Mouse (Mus musculus): ENCODE measurements around the gene Nfia.

Nfia gene

GRCm38 (mm10) chr4:97766100-97766499, 6.4 kb upstream of the Nfia start:
- DNase-seq (ENCODE audit: low spot score in 2 of 2): no peak

DNA sequence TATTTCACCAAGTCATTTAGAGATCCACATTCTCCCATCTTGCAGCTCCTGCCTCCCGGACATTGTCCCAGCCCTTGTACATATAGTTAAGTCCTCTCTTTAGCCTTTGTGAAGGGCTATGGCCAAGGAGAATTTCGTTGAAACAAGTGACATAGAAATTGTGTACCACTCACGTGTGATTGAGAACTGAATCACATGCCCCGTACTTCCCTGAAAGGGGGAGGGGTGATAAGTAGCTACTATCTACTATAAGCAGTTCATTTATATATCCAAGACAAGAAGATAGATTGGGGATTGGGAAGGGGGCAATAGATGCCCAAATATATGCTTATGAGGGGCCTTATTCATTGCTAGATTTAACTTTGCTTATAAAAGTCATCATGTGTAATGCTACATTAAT, 5.5 kb upstream of the Nfia start:
- DNase-seq (ENCODE audit: low spot score in 2 of 2): no peak

DNA sequence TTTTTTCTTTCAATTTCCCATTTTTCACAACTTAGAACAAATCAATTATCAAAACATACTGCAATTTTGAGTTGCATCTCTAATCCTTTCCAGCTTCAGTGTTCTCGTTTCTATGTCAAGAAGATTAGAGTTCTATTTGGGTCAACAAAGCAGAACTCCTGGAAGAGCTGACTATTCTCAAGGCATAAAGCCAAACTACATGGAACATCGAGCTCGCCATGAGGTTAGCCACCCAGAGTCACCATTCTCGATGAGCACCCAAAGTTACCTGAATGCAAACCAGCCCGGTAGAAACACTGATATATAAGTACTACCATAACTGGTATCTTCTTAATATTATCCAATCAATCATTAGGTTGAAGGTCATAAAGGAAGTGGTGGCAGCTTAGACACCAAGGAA, 5.0 kb upstream of the Nfia start:
- no peak for DNase-seq (ENCODE audit: low spot score in 2 of 2)

GRCm38 (mm10) chr4:97769861-97770260, 2.7 kb upstream of the Nfia start:
- no peak for DNase-seq (ENCODE audit: low spot score in 2 of 2)

- DNase-seq (ENCODE audit: low spot score in 2 of 2): no peak
Measured at GRCm38 (mm10) chr4:97771426-97771825, 1.1 kb upstream of the Nfia start.

- DNase-seq (ENCODE audit: low spot score in 2 of 2): peak; percentile 92 to 94
Measured at GRCm38 (mm10) chr4:97772084-97772484, 450 bp upstream of the Nfia start.

DNA sequence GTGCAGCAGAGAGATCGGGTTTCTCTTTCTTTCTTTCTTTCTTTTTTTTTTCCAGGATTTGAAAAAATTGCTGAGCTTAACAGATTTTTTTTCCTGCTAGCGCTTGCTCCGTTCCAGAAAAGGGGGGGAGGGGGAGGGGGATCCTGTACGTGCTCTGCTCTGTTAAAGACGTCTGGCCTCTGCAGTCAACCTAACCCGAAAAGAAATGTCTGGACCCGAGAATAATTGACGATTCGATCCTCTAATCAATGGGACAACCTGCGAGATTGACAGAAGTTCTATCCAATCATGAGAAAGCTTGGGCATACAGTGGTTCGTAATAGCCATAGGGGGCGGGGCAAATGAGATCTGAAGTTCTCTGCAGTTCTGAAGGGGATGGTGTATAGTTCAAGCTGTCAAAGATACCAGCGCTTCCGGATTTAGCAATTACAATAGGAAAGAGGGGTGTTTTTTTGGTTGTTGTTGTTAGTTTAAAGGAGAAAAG, 618 bp downstream of the Nfia start:
- peak; percentile 77 to 80 for DNase-seq (ENCODE audit: low spot score in 2 of 2)

- no peak for DNase-seq (ENCODE audit: low spot score in 2 of 2)
Measured at GRCm38 (mm10) chr4:97773791-97774190, 1.3 kb downstream of the Nfia start.

DNA sequence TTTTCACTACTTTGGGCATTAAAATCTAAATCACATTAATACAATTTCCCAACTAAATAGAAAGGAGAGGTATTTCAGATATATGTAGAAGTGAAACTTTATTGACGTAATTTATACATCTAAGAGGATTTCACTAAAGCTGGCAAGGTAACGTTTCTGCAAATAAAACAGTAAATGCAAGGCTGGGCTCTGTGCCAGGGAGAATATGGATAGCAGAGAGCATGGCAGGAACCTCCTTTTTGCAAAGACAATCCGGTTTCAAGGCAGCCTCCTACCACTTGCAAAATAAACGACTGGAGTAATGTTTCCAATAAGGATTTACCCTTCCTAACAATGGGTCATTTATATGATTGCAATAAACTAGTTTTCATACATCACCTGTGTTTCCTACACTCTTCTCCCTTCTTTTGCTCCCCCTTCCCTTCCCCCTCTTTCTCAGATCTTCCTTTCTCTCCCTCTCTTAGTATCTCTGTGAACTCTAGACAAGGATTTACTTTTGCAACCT, 2.0 kb downstream of the Nfia start:
- no peak for DNase-seq (ENCODE audit: low spot score in 2 of 2)

GRCm38 (mm10) chr4:97775059-97775458, 2.5 kb downstream of the Nfia start:
- DNase-seq (ENCODE audit: low spot score in 2 of 2): peak in 1 of 2 experiments; percentile 41

DNA sequence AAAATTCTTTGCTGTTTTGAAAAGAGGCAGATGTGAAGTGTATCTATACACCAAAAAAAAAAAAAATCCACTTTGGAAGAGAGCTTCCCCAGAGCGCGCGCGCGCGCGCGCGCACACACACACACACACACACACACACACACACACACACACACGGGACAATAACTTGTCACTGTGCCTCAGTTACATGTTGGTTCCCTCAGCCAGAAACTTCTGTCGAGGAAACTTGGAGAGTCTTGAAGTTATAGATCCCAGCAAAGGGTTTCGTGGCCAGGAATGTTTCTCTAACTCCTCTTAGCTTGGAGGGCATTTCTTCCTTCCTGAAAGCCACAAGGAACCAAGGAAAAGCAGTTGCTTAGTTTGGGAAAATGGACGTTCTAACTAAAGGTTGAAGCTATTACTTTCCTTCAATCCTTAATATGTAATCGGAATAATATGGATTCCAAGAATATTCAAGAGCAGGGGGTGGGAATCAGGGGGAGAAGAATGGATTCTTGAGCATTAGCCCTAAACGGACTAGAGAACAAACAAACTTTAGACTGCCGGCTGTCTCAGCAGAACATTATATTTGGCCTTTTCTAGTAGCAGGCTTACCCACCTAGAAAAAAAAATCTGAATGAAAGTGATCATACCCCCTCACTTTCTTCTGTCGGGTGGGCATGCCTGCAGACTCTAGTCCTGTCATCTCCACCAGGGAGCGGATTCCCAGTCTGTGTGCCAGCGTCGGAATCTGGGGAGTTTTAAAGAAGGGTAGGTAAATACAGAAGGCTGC, 3.1 kb downstream of the Nfia start:
- no peak for DNase-seq (ENCODE audit: low spot score in 2 of 2)

- no peak for DNase-seq (ENCODE audit: low spot score in 2 of 2)
Measured at GRCm38 (mm10) chr4:97776388-97777080, 4.0 kb downstream of the Nfia start.

- peak in 1 of 2 experiments; percentile 40 for DNase-seq (ENCODE audit: low spot score in 2 of 2)
Measured at GRCm38 (mm10) chr4:97777081-97777705, 4.7 kb downstream of the Nfia start.

GRCm38 (mm10) chr4:97777706-97778176, 5.2 kb downstream of the Nfia start, which contains the start of gene E130114P18Rik:
TSS of gene E130114P18Rik (minus strand) at chr4:97778078.
- peak in 1 of 2 experiments; percentile 40 for DNase-seq (ENCODE audit: low spot score in 2 of 2)

GRCm38 (mm10) chr4:97778211-97779002, 5.9 kb downstream of the Nfia start:
- DNase-seq (ENCODE audit: low spot score in 2 of 2): no peak

DNA sequence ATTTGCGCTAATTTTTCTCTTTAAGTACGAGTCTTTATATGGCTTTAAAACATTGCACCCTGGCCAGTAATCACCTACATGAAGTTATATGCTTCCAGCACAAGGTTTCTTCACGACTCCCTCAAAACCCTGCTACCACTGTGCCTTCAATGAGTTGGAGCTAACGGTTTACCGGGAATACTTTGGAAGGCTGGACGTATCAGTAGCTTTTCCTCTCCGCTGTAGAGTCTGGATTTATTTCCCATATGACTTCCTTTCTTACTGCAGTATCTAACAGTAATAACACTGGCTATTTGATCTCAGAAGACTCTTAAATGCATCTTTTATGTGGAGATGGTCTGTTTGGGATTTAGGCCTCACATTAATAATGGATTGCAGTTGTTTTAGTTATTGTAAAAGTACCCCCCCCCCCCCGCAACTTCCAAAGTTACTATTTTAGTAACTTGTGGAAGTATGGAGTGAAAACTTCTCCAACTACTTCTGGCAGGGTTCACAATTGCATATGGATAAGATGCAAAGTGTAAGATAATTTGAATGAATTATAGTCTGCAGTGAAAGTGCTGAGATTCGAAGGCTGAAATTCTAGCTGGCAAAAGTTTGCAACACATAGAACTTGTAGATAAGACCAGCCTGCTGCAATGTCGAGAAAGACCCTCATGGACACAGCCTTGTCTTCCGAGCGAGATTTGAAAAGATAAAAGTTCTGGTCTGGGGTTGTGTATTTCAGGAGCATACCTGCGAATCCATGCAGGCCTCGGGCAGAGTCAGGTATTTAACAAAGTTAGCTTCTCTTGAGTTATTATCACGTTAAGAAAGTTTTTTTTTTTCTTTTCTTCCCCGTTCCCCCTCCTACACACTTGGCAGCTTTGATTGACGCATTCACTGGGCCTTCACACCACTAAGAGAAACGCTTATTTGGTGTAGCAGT, 6.7 kb downstream of the Nfia start:
- no peak for DNase-seq (ENCODE audit: low spot score in 2 of 2)

DNA sequence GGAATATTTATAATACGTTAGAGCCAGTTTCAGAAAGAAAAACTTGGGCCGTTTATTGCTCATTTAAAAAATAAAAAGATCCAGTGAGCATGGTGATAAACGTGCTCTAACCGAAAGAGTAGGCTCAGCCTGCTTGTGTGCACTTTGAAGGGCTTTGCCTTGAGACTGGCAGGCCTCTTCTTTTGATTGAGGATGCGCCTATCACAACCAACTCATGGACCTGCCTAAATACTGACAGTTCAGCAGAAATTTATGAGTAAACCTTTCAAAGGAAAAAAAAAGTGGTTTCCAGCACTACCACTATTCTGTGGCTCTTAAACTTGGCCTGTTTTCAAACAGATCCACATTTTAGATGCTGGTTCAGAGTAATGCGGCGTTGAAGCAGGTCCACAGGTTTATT, 7.5 kb downstream of the Nfia start:
- DNase-seq (ENCODE audit: low spot score in 2 of 2): no peak

GRCm38 (mm10) chr4:97780666-97781435, 8.3 kb downstream of the Nfia start:
- DNase-seq (ENCODE audit: low spot score in 2 of 2): no peak

DNA sequence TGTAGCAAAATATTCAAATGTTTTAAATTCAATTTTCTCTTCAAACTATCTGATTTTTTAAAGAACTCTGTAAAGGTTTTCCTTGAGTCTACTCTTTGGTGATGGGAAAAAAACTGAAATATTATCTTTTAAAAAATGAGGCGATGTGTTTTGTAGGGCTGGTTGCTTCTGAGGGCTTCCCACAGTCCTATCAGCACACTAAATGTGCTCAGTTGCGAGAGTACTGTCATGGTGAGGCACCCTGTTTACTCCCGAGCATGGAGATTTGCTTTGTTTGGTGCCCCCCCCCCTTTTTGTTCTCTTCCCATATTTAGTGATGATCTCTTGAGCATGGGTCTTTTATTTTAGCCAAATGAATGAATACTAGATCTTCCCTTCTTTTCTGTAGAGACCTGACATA, 9.5 kb downstream of the Nfia start:
- DNase-seq (ENCODE audit: low spot score in 2 of 2): no peak

DNA sequence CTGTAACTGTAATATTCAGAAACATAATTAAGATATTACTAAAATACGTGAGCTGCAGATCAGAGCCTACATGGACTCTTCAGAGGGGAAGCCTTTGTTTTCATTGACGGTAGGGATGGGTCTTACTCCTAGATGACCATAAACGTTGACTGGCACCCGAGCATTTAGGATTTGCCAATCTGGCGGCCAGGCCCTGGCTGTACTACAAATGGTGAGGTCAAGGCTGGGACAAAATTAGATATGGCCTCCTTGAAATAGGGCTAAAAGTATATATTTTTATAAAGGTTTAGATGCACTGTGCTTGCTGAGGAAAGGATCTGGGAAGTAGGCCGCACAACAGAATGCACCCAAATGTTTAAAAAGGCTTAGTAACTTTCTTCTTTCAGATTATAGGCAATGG, 10.0 kb downstream of the Nfia start:
- no peak for DNase-seq (ENCODE audit: low spot score in 2 of 2)
